Mouse (Mus musculus) urinary bladder, postnatal 4 days (tissue): ENCODE measurements around the gene Thsd4.

Experiments used
- DNase-seq, 2 experiments: peaks; one replicate each; pipeline ENCODE4 v3.0.0; 2021 to 2022; ENCODE audit warnings: low spot score in 2 of 2

Thsd4 gene

GRCm38 (mm10) chr9:60266583-60267272 is 255.1 kb downstream of the Thsd4 start:
- no peak for DNase-seq

DNA sequence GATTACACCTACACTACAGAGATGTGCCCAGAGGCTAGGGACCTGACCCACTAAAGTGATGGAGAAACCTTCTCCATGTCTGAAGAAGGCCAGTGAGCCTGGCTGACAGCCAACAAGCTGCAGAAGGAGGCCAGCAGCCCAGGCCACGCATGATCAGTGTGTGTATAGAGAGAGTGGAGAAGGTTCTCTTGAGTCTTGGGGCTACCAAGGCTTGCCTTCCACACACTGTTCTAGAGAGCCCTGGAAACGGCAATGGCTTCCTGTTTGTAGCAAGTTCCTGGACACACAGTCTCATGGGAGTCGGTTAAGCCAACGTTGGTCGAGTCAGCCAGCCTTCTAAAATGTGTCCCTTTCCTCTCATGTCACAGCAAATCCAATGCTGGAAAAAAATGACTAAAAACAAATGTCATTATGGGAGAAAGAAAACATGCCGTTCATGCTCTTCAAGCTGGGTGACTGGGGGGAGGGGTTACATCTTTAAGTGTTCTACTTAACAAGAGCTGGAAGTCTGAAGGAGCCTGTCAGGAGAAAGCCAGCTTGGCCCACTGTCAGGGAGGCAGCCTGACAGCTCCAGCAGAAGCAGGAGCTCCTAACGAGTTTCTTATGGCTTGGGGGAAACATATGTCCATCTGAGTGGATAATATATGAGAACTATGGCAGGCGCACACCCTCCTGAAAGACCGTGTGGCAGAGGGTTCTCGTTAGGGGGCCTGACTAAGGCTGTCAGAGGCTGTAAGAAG is 257.1 kb downstream of the Thsd4 start:
- no peak for DNase-seq

DNA sequence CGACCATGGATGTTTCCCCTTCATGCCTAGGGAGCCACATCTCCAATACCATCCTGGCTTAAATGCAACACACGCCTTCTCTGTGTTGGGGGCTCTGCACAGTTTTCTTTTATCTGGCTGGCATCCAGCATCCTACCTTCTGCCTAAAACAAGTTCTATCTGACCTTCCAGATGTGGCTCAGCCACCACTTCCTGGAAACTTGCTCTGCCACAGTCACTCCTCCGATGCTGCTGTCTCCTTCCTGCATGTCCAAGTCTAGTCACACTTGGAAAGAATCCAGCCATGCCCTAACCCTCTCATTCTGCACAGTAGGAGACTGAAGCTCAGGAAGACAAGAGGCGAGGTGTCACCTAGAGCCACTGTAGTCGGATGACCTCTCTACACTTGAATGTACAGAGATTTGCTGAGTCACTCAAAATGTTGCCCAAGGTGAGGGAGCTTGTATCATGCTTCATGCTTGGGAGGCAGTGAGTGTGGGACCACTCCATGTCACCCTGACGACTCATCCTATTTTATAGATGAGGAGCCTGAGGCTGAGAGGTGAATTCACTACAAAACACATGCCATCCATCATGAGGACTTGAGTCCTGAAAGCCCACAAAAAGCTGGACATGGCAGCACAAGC is 259.2 kb downstream of the Thsd4 start:
- DNase-seq = no peak

DNA sequence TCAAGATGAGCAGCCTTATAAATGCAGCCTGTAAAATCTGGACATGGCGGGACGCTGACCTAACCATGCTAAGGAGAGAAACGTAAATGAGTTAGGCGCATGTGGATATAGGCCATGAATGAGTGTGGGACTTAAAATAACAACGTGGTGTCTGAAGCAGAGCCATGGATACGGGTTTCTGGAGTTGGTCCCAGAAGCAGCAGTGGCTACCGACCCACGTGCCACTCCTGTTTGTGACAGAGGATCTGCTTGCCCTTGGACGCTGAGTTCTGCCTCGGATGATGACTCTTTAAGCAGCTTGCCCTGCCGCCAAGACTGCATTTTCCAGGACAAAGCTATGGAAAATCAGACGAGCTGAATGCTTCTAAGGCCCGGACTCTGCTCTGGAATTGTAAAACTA is 262.2 kb downstream of the Thsd4 start:
- DNase-seq = no peak

DNA sequence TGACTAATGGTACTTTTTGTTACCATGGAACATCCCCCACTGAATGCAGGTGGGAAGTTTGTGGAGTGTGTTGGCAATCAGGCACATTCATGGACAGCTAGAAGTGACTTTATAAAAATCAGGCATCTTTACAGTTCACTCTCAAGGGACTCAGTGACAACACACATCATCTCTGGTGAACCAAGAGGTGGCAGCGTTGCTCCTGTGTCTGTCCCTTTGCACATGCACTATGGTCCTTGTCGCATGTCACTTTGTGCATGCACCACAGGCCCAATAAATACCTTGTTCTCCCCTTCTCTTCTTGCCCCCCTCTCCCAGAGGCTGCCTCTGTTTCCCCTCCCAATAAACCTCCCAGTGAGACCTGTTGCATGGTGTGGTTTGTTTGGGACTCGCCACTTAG is 270.1 kb downstream of the Thsd4 start:
- no peak for DNase-seq

- no peak for DNase-seq
Measured at GRCm38 (mm10) chr9:60250403-60250802, 271.4 kb downstream of the Thsd4 start.

- DNase-seq = no peak
Measured at GRCm38 (mm10) chr9:60247998-60248397, 273.8 kb downstream of the Thsd4 start.

- peak in 1 of 2 experiments; percentile 72 for DNase-seq
Measured at GRCm38 (mm10) chr9:60244943-60245342, 276.9 kb downstream of the Thsd4 start.

DNA sequence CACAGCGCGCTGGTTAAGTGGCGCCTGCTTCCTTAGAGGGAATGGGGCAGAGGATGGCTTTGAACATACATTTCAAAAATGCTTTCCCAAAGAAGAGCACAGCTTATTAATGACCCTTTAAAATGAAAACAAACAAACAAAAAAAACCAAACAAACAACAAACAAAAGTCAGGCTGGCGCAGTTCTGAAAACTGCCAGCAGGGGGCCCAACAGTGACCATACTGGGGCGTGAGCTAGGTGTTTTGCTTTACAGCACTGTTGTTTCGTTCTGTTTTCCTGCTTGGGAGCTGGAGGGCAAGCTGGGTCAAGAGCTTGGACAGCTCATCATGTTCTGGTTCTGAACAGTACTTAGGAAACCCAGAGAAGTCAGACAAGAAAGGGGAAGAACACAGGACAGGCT is 278.3 kb downstream of the Thsd4 start:
- DNase-seq = no peak

DNA sequence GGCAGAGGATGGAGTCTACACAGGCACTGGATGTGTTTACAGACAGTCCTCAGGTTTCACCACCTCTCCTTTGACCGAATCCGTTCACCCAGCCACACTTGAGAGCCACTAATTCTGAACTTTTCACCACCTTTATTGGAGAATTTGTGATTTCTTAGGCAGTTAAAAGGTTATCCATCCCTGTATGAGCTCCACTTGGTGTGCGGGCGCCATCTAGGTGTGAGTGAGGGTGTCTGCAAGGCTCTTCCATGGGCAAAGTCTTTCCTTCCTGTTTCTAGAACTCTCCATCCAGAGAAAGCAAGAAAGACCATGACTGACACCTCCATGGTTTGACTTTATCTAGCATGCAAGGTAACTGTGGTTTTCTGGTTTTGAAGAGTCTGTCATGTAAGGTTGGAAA is 284.2 kb downstream of the Thsd4 start:
- DNase-seq = no peak

DNA sequence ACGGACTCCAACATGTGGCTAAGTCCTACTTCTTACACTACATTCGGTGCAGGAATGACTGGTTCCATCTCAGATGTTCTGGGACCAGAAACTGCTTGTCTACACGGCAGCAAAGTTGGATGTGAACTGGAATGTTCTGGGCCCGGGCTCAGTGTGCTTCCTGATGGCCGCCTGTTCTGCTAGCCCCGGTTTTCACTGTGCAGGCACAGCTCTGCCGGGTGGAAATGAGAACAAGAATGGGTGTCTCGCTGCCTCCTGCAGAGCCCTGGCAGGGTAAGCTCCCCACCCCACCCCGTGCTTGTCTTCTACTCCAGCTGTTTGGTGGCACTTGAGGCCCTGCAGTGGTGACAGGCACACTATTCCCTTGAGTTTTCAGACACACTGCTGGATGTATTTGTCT is 285.7 kb downstream of the Thsd4 start:
- no peak for DNase-seq

GRCm38 (mm10) chr9:60234233-60235115 is 287.4 kb downstream of the Thsd4 start:
- DNase-seq = peak in 1 of 2 experiments; percentile 35

DNA sequence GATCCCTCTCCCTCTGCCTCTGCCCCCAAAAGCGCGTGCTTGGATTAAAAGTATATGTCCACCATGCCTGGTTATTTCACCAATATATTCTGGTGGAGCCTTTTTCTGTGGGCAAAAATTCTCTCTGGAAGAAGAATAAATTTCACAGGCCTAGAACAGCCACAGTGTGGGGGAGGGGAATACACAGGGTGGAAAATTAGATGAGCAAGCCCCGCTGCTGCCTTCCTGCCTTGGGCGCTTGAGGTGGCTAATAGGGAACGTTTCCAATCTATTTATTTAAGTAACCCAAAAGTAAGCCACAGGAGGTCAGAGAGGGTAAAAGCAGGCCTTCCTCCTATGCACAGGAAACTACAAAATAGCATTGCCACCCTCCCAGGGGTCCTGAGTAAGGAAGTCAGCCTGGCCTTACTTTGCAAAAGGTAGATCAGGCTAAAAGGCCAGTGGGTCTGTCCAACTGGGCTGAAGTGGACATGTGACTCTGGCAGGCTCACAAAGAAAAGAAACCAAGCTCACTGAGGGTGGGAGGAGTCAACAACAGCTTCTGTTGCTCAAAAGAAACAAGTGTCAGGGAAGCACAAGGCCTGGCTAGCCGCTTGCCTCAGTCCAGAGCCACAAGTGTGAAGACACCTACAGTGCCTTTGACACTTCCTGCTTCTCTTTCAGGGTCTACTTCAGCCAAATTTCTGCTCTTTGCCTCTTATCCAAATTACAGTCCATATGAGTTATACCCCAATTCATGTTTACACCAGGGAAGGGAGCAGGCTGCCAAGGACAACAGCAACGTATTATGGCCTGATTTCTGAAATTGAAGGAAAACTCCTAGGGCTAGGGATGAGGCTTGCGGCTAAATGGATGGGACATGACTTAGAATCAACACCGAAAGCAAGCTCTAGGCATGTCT is 289.6 kb downstream of the Thsd4 start:
- no peak for DNase-seq

GRCm38 (mm10) chr9:60229496-60229895 is 292.4 kb downstream of the Thsd4 start:
- no peak for DNase-seq

- DNase-seq = no peak
Measured at GRCm38 (mm10) chr9:60227727-60228126, 294.1 kb downstream of the Thsd4 start.

DNA sequence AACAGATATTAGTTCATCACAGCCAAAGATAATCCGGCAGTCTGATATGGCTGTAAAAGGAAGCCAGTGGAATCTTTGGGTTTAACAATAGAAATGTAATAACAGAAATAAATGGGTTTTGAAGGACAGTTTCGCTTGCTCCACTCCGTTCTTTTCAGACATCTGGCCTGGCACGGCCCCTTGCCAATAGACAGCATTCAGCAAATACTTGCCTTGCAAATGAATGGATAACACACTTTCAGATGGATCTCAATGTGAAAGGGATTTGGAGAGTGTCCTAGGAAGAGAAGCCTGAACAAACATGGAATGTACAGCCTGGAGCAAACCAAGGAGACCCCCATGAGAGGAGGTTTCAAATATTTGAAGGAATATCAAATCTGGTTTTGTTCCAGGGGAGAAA is 295.2 kb downstream of the Thsd4 start:
- DNase-seq = no peak

GRCm38 (mm10) chr9:60226155-60226554 is 295.7 kb downstream of the Thsd4 start:
- no peak for DNase-seq

GRCm38 (mm10) chr9:60225453-60225852 is 296.4 kb downstream of the Thsd4 start:
- DNase-seq = no peak

- no peak for DNase-seq
Measured at GRCm38 (mm10) chr9:60224039-60224695, 297.7 kb downstream of the Thsd4 start.

DNA sequence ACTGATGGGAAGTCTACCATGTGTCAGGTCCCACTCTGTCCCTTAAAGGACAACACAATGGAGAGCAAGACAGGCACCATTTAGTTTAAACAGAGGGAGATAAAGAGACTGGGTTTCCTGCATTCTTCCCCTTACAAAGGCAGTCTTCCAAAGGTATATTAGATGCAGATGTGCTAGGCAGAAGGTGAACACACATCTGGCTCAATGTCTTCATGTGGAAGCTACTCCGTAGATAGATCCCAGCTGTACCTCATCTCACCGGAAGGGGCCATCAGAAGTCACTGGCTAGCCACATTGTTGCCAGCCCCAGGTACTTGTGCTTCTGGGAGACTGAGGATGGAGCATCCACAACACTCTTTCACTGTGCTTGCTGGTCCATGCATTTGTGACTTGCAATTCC is 301.4 kb downstream of the Thsd4 start:
- no peak for DNase-seq
